Mouse (Mus musculus) urinary bladder, postnatal 36 days (tissue): ENCODE measurements around the gene Map3k20.

ENCODE experiments used
- DNase-seq, 2 experiments: peaks; one replicate each; pipeline ENCODE4 v3.0.0; 2022; ENCODE audit warnings: low spot score in 2 of 2, mixed read lengths in 1 of 2

Map3k20 gene

GRCm38 (mm10) chr2:72376946-72377345 lies 91.5 kb downstream of the Map3k20 start:
- DNase-seq = no peak

GRCm38 (mm10) chr2:72379425-72379824 lies 94.0 kb downstream of the Map3k20 start:
- no peak for DNase-seq

- no peak for DNase-seq
Observed at GRCm38 (mm10) chr2:72382662-72383061, 97.2 kb downstream of the Map3k20 start.

GRCm38 (mm10) chr2:72383321-72383720 lies 97.9 kb downstream of the Map3k20 start:
- DNase-seq = no peak

GRCm38 (mm10) chr2:72389411-72389810 lies 104.0 kb downstream of the Map3k20 start:
- DNase-seq = no peak

- peak; percentile 74 to 83 for DNase-seq
Observed at GRCm38 (mm10) chr2:72389942-72390341, 104.5 kb downstream of the Map3k20 start.

GRCm38 (mm10) chr2:72390474-72390873 lies 105.0 kb downstream of the Map3k20 start:
- DNase-seq = no peak

GRCm38 (mm10) chr2:72391024-72391423 lies 105.6 kb downstream of the Map3k20 start:
- DNase-seq = no peak

GRCm38 (mm10) chr2:72391721-72392120 lies 106.3 kb downstream of the Map3k20 start:
- DNase-seq = no peak

- no peak for DNase-seq
Observed at GRCm38 (mm10) chr2:72392316-72392715, 106.9 kb downstream of the Map3k20 start.

- DNase-seq = no peak
Observed at GRCm38 (mm10) chr2:72396934-72397333, 111.5 kb downstream of the Map3k20 start.

GRCm38 (mm10) chr2:72398227-72398626 lies 112.8 kb downstream of the Map3k20 start:
- DNase-seq = peak; percentile 30 to 69

- DNase-seq = no peak
Observed at GRCm38 (mm10) chr2:72399469-72400195, 114.2 kb downstream of the Map3k20 start.

- no peak for DNase-seq
Observed at GRCm38 (mm10) chr2:72401290-72401689, 115.9 kb downstream of the Map3k20 start.

GRCm38 (mm10) chr2:72405621-72406555 lies 120.5 kb downstream of the Map3k20 start:
- no peak for DNase-seq

GRCm38 (mm10) chr2:72406701-72407100 lies 121.3 kb downstream of the Map3k20 start:
- no peak for DNase-seq

GRCm38 (mm10) chr2:72407341-72408092 lies 122.1 kb downstream of the Map3k20 start:
- no peak for DNase-seq

GRCm38 (mm10) chr2:72409968-72410367 lies 124.5 kb downstream of the Map3k20 start:
- DNase-seq = no peak

GRCm38 (mm10) chr2:72412266-72412665 lies 126.8 kb downstream of the Map3k20 start:
- DNase-seq = no peak

- DNase-seq = no peak
Observed at GRCm38 (mm10) chr2:72415416-72415815, 130.0 kb downstream of the Map3k20 start.

- no peak for DNase-seq
Observed at GRCm38 (mm10) chr2:72416095-72417080, 131.0 kb downstream of the Map3k20 start.
